Mouse (Mus musculus) small intestine, adult 10 weeks (tissue): Measurements from ENCODE around the gene Rex2. TPM values are rescaled to one million over a fixed set of nuclear protein-coding genes. Genes with fewer than 3 reads are reported as not detected.

ENCODE experiments used
- polyA plus RNA-seq: library from polyadenylated mRNA; stranded (reverse); fragments of 350-450 nt; fragmentation: Illumina TruSeq; extraction: RNeasy Lipid Tissue Mini Kit (QIAGEN cat#74804); gene quantifications from one replicate; pipeline ENCODE4 v1.2.3, GENCODE M21; 2014; ENCODE audit warnings: low replicate concordance

Rex2 gene
- not detected for polyA plus RNA-seq

DNA sequence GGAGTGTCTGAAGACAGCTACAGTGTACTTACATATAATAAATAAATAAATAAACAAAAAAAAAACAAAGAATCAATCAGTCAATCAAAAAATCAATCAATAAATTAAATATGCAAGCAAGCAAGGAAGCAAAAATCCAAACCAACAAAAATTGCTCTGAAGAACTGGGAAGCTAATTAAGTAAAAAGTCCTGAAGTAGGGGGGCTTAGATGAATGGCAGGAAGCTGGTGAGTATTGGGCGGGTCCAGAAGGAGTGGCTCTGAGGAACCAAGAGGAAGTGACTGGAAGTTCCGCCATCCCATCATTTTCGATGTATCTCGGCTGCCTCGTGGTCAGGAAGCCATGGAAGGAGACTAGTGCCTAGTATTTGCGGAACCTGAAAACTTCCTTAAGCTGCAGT lies at the start of gene Rex2:
Gene Rex2 (plus strand): TSS at position 301 of the 400 bp plus-strand sequence.

Other genes starting within 250 kb of the Rex2 start
- not detected for gene Gm21411, start 112.3 kb upstream of the Rex2 start, polyA plus RNA-seq
- not detected for gene Zfp989, start 49.9 kb upstream of the Rex2 start, polyA plus RNA-seq
- 30.8 TPM for gene Zfp991, start 110.2 kb downstream of the Rex2 start, polyA plus RNA-seq